Mouse (Mus musculus) adrenal gland, adult 18-20 months (tissue): Measurements from ENCODE around the gene Inppl1. TPM values are rescaled to one million over a fixed set of nuclear protein-coding genes. Genes with fewer than 3 reads are reported as not detected.

Experiments used
- DNase-seq, 2 experiments: peaks; one replicate each; pipeline ENCODE4 v3.0.0; 2021 to 2022; ENCODE audit warnings: low spot score in 2 of 2
- microRNA-seq, 2 experiments: library from miRNA; unstranded; fragments of <30 nt; microRNA quantifications; one replicate each; pipeline ENCODE4 v1.2.0; 2021; ENCODE audit warnings: borderline number of aligned reads in 2 of 2
- total RNA-seq, 2 experiments: library from RNA; stranded (reverse); gene quantifications; 1 replicate in 1 of 2; 2 replicates in 1 of 2; pipeline ENCODE4 v1.2.3; 2021

Gene Inppl1
- total RNA-seq, 2 experiments from 2014 or later: 79.2 to 81.5 TPM

DNA sequence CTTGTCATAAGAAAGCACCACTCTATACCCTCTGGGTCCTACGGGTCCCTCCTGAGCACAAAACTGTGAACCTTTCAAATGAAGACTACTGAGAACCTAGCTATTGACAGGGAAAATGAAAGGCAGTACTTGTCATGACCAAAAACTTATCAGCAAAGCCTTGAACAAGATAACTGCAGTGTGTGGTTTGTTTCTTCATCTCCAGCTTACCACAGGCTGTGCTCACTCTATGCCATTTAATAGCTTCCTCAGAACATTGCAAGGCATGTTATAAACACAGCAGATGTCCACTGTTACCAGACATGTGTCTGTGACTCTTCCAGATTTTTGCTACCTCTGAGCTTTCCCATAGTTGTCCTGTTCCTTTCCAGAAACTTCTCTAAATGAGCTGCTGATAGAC lies 61.0 kb downstream of the Inppl1 start:
- no peak for DNase-seq

GRCm38 (mm10) chr7:101772687-101773086 lies 65.3 kb downstream of the Inppl1 start:
- DNase-seq: no peak

Small RNA genes lying within 50 kb of the gene (microRNA-seq; reads per million reads assigned to microRNA genes)
- 0 reads per million in 2 experiments for gene Gm22655

Other genes with a start within 250 kb of the Inppl1 start
- 100 to 1,000 TPM in 1 of 2 experiments, 10 to 100 TPM in 1; 90.8 to 113 TPM for gene Clpb, start 174.6 kb downstream of the Inppl1 start, total RNA-seq
- 10 to 100 TPM; 17.9 to 29.5 TPM for gene Phox2a, start 19.9 kb downstream of the Inppl1 start, total RNA-seq
- 1 to 10 TPM; 2.3 to 9.5 TPM for gene Folr2, start 19.0 kb upstream of the Inppl1 start, total RNA-seq
- 10 to 100 TPM; 27.4 to 35.2 TPM for gene Anapc15, start 25.5 kb upstream of the Inppl1 start, total RNA-seq
- gene Folr1, start 32.6 kb upstream of the Inppl1 start, total RNA-seq: 1 to 10 TPM in 1 of 2 experiments, not detected in 1; 5.0 TPM
- gene Lamtor1, start 67.7 kb upstream of the Inppl1 start, total RNA-seq: 100 to 1,000 TPM in 1 of 2 experiments, 10 to 100 TPM in 1; 95.1 to 109 TPM
- not detected for gene Tomt, start 68.1 kb upstream of the Inppl1 start, total RNA-seq
- gene Lrrc51, start 95.7 kb upstream of the Inppl1 start, total RNA-seq: 10 to 100 TPM; 12.2 to 13.9 TPM
- gene Numa1, start 95.9 kb upstream of the Inppl1 start, total RNA-seq: 100 to 1,000 TPM; 141 to 160 TPM
- gene Il18bp, start 180.5 kb upstream of the Inppl1 start, total RNA-seq: 10 to 100 TPM in 1 of 2 experiments, 1 to 10 TPM in 1; 8.4 to 12.5 TPM
- gene Rnf121, start 227.2 kb upstream of the Inppl1 start, total RNA-seq: 10 to 100 TPM; 38.5 to 38.7 TPM
- gene Xndc1, start 227.3 kb upstream of the Inppl1 start, total RNA-seq: 10 to 100 TPM; 11.6 to 12.6 TPM
- gene Xntrpc, start 227.5 kb upstream of the Inppl1 start, total RNA-seq: under 1 TPM; 0.89 to 0.99 TPM
- not detected for gene Trpc2, start 244.9 kb upstream of the Inppl1 start, total RNA-seq